Mouse (Mus musculus) erythroblast, embryonic 14.5 days (primary cell): ENCODE data around the gene Zfp607b.

Source experiments
- GATA1 ChIP-seq: IDR thresholded peaks from 2 replicates; pipeline ENCODE4 v1.6.1; 2012; ENCODE audit warnings: low read length, inconsistent platforms, mixed read lengths
- TAL1 ChIP-seq: IDR thresholded peaks from 3 replicates; pipeline ENCODE4 v1.6.1; 2012; ENCODE audit warnings: low read length, inconsistent platforms, mixed read lengths

DNA sequence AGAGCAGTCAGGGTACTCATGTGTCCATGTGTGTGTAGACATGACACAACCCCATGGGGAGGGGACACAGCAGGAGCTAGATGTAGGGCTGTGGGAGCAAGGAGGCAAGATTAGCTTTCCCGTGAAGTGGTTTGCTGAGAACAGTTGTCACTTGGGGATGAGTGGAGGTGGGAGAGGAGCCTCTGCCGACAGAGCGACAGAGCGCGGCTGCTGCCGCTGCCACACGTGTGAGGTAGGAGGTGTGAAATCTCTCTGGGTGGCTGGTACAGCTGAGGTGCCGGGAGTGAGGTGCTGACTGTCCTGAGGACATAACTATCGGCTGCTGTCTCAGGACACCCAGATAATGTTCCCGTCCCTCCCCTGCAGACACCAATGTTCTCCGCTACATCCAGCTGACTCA, 33.6 kb upstream of the Zfp607b start:
- TF ChIP-seq GATA1 (no peak), TAL1 (no peak)
